Mouse (Mus musculus): ENCODE measurements at regions not wholly inside any gene's neighbourhood (a gene's known extent, or its start where the extent isn't known, plus 50 kb on each side); places are given as distances from the start of the nearest gene placed in this dataset.

- TF ChIP-seq POLR2A (IDR thresholded peaks at IDR 0.05; ENCODE audit: insufficient read depth, low read depth, low read length) (no peak), EP300 (IDR thresholded peaks at IDR 0.05; ENCODE audit: insufficient read depth, low read depth, low read length) (no peak), CTCF (IDR thresholded peaks at IDR 0.05) (no peak)
Observed at GRCm38 (mm10) chr16:50939316-50939715, 348.4 kb upstream of the Ccdc54 start.
